Mouse (Mus musculus): ENCODE measurements around the gene Lpar5. TPM values are rescaled to one million over a fixed set of nuclear protein-coding genes. Genes with fewer than 3 reads are reported as not detected.

Gene Lpar5
- polyA plus RNA-seq, 1 experiment = 35.7 TPM

- H3K27me3 ChIP-seq (ENCODE audit: control insufficient read depth, insufficient read depth, low read length) = no peaks in the 10 kb centered on the region
- no peak overlapping the region for H3K27ac ChIP-seq (ENCODE audit: control insufficient read depth, insufficient read depth, low read length)
- no peaks in the 10 kb centered on the region for H3K4me1 ChIP-seq (replicated peaks; ENCODE audit: control insufficient read depth, insufficient read depth, low read length)
- 92% methylated on average over 45 of the region's 45 CpGs for WGBS
- H3K4me3 ChIP-seq (ENCODE audit: control insufficient read depth, insufficient read depth, low read length) = no peak overlapping the region
- H3K36me3 ChIP-seq (ENCODE audit: control insufficient read depth, insufficient read depth, low read length) = peaks cover 3% of the 10 kb centered on the region; the same call in 1 of the 2 replicates
- no peak for DNase-seq
- TF ChIP-seq CTCF (IDR thresholded peaks at IDR 0.05; ENCODE audit: borderline replicate concordance, control insufficient read depth, extremely low read depth, insufficient read depth, low read length, poor library complexity) = no peak
- TF ChIP-seq POLR2A (IDR thresholded peaks at IDR 0.05; ENCODE audit: control insufficient read depth, extremely low read depth, insufficient read depth, low read length, poor library complexity) = no peak
These were observed 14.3 kb downstream of the Lpar5 start for GRCm38 (mm10) chr6:125081797-125082560.

- no peak overlapping the region for H3K27ac ChIP-seq (ENCODE audit: control insufficient read depth, insufficient read depth, low read length)
- H3K4me1 ChIP-seq (replicated peaks; ENCODE audit: control insufficient read depth, insufficient read depth, low read length) = no peaks in the 10 kb centered on the region; the same call in 1 of the 2 replicates
- TF ChIP-seq POLR2A (IDR thresholded peaks at IDR 0.05; ENCODE audit: control insufficient read depth, extremely low read depth, insufficient read depth, low read length, poor library complexity) (no peak), CTCF (IDR thresholded peaks at IDR 0.05; ENCODE audit: borderline replicate concordance, control insufficient read depth, extremely low read depth, insufficient read depth, low read length, poor library complexity) (no peak)
- no peak overlapping the region for H3K4me3 ChIP-seq (ENCODE audit: control insufficient read depth, insufficient read depth, low read length)
- no peaks in the 10 kb centered on the region for H3K27me3 ChIP-seq (ENCODE audit: control insufficient read depth, insufficient read depth, low read length)
- H3K36me3 ChIP-seq (ENCODE audit: control insufficient read depth, insufficient read depth, low read length) = peaks cover 3% of the 10 kb centered on the region; the same call in 1 of the 2 replicates
- 94% methylated on average over 7 of the region's 7 CpGs for WGBS
- no peak for DNase-seq
These were observed 15.2 kb downstream of the Lpar5 start for GRCm38 (mm10) chr6:125082801-125083386.

GRCm38 (mm10) chr6:125084424-125084823 is 16.7 kb downstream of the Lpar5 start:
- TF ChIP-seq CTCF (IDR thresholded peaks at IDR 0.05; ENCODE audit: borderline replicate concordance, control insufficient read depth, extremely low read depth, insufficient read depth, low read length, poor library complexity) (no peak), POLR2A (IDR thresholded peaks at IDR 0.05; ENCODE audit: control insufficient read depth, extremely low read depth, insufficient read depth, low read length, poor library complexity) (no peak)

GRCm38 (mm10) chr6:125087937-125088336 is 20.2 kb downstream of the Lpar5 start:
- TF ChIP-seq CTCF (IDR thresholded peaks at IDR 0.05; ENCODE audit: borderline replicate concordance, control insufficient read depth, extremely low read depth, insufficient read depth, low read length, poor library complexity) = no peak
- no peak for TF ChIP-seq POLR2A (IDR thresholded peaks at IDR 0.05; ENCODE audit: control insufficient read depth, extremely low read depth, insufficient read depth, low read length, poor library complexity)
- peaks cover 26% of the 10 kb centered on the region for H3K4me1 ChIP-seq (replicated peaks; ENCODE audit: control insufficient read depth, insufficient read depth, low read length)
- WGBS = 91% methylated on average over 3 of the region's 3 CpGs

More at GRCm38 (mm10) chr6:125084424-125084823, 16.7 kb downstream of the Lpar5 start:
- no peak overlapping the region for H3K27ac ChIP-seq (ENCODE audit: control insufficient read depth, insufficient read depth, low read length)
- H3K36me3 ChIP-seq (ENCODE audit: control insufficient read depth, insufficient read depth, low read length) = peaks cover 3% of the 10 kb centered on the region; the same call in 1 of the 2 replicates
- peaks cover 2% of the 10 kb centered on the region for H3K4me1 ChIP-seq (replicated peaks; ENCODE audit: control insufficient read depth, insufficient read depth, low read length)
- WGBS = 19% methylated on average over 4 of the region's 4 CpGs
- peak; percentile 73 for DNase-seq
- no peak overlapping the region for H3K4me3 ChIP-seq (ENCODE audit: control insufficient read depth, insufficient read depth, low read length)
- no peaks in the 10 kb centered on the region for H3K27me3 ChIP-seq (ENCODE audit: control insufficient read depth, insufficient read depth, low read length)

GRCm38 (mm10) chr6:125088561-125089321 is 21.0 kb downstream of the Lpar5 start:
- Histone ChIP-seq H3K27me3 (ENCODE audit: control insufficient read depth, insufficient read depth, low read length) (no peaks in the 10 kb centered on the region), H3K27ac (ENCODE audit: control insufficient read depth, insufficient read depth, low read length) (no peak overlapping the region), H3K36me3 (ENCODE audit: control insufficient read depth, insufficient read depth, low read length) (no peaks in the 10 kb centered on the region), H3K4me1 (replicated peaks; ENCODE audit: control insufficient read depth, insufficient read depth, low read length) (peaks cover 26% of the 10 kb centered on the region), H3K4me3 (ENCODE audit: control insufficient read depth, insufficient read depth, low read length) (no peak overlapping the region)
- 23% methylated on average over 20 of the region's 20 CpGs for WGBS
- TF ChIP-seq CTCF (IDR thresholded peaks at IDR 0.05; ENCODE audit: borderline replicate concordance, control insufficient read depth, extremely low read depth, insufficient read depth, low read length, poor library complexity) (no peak), POLR2A (IDR thresholded peaks at IDR 0.05; ENCODE audit: control insufficient read depth, extremely low read depth, insufficient read depth, low read length, poor library complexity) (no peak)
- DNase-seq = no peak

More at GRCm38 (mm10) chr6:125087937-125088336, 20.2 kb downstream of the Lpar5 start:
- Histone ChIP-seq H3K27ac (ENCODE audit: control insufficient read depth, insufficient read depth, low read length) (no peak overlapping the region), H3K27me3 (ENCODE audit: control insufficient read depth, insufficient read depth, low read length) (no peaks in the 10 kb centered on the region), H3K36me3 (ENCODE audit: control insufficient read depth, insufficient read depth, low read length) (no peaks in the 10 kb centered on the region), H3K4me3 (ENCODE audit: control insufficient read depth, insufficient read depth, low read length) (no peak overlapping the region)
- no peak for DNase-seq
